Mouse (Mus musculus): ENCODE measurements at regions not wholly inside any gene's neighbourhood (a gene's known extent, or its start where the extent isn't known, plus 50 kb on each side); places are given as distances from the start of the nearest gene placed in this dataset.
"Not testable (repeated sequence)": the region's sequence is repeated elsewhere in the genome, so short reads cannot be mapped to it uniquely, and the experiment has no call there.

DNA sequence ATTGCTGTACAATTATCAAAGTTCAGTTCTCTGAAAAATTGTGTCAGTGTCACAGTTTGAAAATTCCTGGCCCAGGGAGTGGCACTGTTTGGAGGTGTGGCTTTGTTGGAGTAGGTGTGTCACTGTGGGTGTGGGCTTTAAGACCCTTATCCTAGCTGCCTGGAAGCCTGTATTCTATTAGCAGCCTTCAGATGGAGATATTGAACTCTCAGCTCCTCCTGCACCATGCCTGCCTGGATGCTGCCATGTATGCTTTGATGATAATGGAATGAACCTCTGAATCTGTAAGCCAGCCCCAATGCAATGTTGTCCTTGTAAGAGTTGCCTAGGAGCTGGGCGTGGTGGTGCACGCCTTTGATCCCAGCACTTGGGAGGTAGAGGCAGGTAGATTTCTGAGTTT lies 59.2 kb upstream of the Atp1b1 start:
- TF ChIP-seq CTCF, POLR2A (IDR thresholded peaks at IDR 0.05; ENCODE audit: extremely low read depth, insufficient read depth, low read length): not testable (repeated sequence)

All from cortical plate, adult 2 months (tissue).